12 mouse cellular contexts compared by ENCODE assay signal in the genomic region with DNA sequence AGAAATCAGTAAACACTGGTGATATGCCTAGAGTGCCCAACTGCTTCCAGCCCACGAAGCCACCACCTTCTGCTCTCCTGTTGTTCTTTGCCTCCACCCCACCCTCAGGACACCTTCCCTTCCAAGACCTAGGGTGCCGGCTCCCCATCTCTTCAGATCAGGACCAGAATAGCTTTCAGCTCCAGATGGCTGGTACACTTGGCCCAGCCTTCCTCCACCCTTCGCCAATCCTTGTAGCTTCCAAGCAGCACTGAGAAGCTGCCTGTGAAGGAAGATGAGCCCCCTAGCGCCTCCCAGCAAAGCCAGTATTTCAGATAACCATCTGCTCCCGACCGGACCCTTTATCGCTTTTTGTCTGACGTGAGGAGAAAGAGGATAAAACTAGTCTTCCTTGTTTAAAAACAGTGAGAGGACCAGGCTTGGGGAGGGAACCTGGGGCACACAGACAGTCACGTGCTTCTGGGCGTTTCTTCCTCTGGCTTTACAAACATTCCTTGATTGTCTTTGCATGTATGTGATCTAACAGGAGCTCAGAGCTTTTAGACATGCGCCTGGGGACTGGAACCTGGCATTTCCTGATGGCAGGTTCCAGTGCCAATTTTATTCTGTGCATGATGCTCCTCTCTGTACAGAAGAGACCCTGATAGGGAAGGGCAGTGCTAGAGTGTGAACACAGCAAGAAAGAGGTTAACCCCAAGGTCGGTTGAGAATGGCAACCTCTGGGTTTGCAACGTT.
DNase-seq lines count a peak whose midpoint lies in the region; ATAC-seq and TF ChIP-seq lines count a peak whose summit lies in the region.
"Had no signal": no experiment of that assay in that cellular context is flagged by ENCODE, and none has a peak within 500 bp of the region (broad histone marks: within the 10 kb centered on the region; RNA-seq: fewer than 3 reads in every experiment).

No protein-coding gene starts in this region.

- TF ChIP-seq CTCF in midbrain, postnatal 0 days (IDR thresholded peaks at IDR 0.05), result no peak

- no peaks in the 10 kb centered on the region for H3K9me3 ChIP-seq in midbrain, embryonic 10.5 days (replicated peaks)
- H3K9me3 ChIP-seq in midbrain, postnatal 0 days (ENCODE audit: low read length), result no peaks in the 10 kb centered on the region
- H3K9me3 ChIP-seq: G1E; limb, embryonic 12.5 days had no signal

- 80% methylated on average over 13 of the region's 13 CpGs for WGBS in midbrain, embryonic 10.5 days
- WGBS in midbrain, postnatal 0 days, result 74% methylated on average over 13 of the region's 13 CpGs

- intact Hi-C loops in left cerebral cortex, postnatal 36 days (cut with DNase I), result loop anchor here (5.0 kb wide), 1 partner anchor 118 kb away; no protein-coding TSS in a partner anchor

- DNase-seq in midbrain, embryonic 10.5 days (ENCODE audit: low spot score), result no peak
- no peak for DNase-seq in midbrain, postnatal 0 days (ENCODE audit: low spot score)
- DNase-seq in cerebellum, adult 9-11 months, result peak; percentile 95
- DNase-seq in left cerebral cortex, postnatal 36 days (ENCODE audit: low spot score in 2 of 2), result peak; percentile 41 to 79
- no peak for DNase-seq in spleen, postnatal 4 days (ENCODE audit: low spot score in 2 of 2)
- DNase-seq in liver, result no peak
- DNase-seq: adrenal gland, postnatal 14 days; kidney, adult 9 months; spleen, adult 18-20 months had no signal

- no peaks in the 10 kb centered on the region for H3K27me3 ChIP-seq in midbrain, embryonic 10.5 days (ENCODE audit: low read depth, poor library complexity, severe bottlenecking)
- H3K27me3 ChIP-seq in midbrain, postnatal 0 days (ENCODE audit: insufficient read depth, low read length), result no peaks in the 10 kb centered on the region
- H3K27me3 ChIP-seq: limb, embryonic 12.5 days had no signal

- no peak overlapping the region for H3K4me3 ChIP-seq in midbrain, embryonic 10.5 days
- no peak overlapping the region for H3K4me3 ChIP-seq in midbrain, postnatal 0 days (ENCODE audit: low read depth, low read length)
- H3K4me3 ChIP-seq: limb, embryonic 12.5 days had no signal

- 0 out of 2 replicates have a peak overlapping the region, but pooled peaks have one; percentile 47 for H3K27ac ChIP-seq in midbrain, embryonic 10.5 days (replicated peaks)
- no peak overlapping the region for H3K27ac ChIP-seq in midbrain, postnatal 0 days (ENCODE audit: low read depth, low read length)
- H3K27ac ChIP-seq: limb, embryonic 12.5 days had no signal

- no peak overlapping the region for H3K9ac ChIP-seq in midbrain, postnatal 0 days (replicated peaks; ENCODE audit: low read length, poor library complexity, severe bottlenecking)
- H3K9ac ChIP-seq: limb, embryonic 12.5 days had no signal

- H3K36me3 ChIP-seq in midbrain, embryonic 10.5 days, result no peaks in the 10 kb centered on the region
- H3K36me3 ChIP-seq in midbrain, postnatal 0 days (ENCODE audit: insufficient read depth, low read length), result no peaks in the 10 kb centered on the region
- H3K36me3 ChIP-seq: G1E; limb, embryonic 12.5 days had no signal

- no peak for ATAC-seq in midbrain, postnatal 0 days (ENCODE audit: low FRiP score)
- no peak for ATAC-seq in activated CD4-positive, CD25-positive, alpha-beta regulatory T cell, adult 4 months

- H3K4me1 ChIP-seq in midbrain, embryonic 10.5 days, result peaks cover 34% of the 10 kb centered on the region
- 0 out of 2 replicates have a peak, but pooled peaks cover 3% of the 10 kb centered on the region for H3K4me1 ChIP-seq in midbrain, postnatal 0 days (ENCODE audit: insufficient read depth, low read length)

- H3K4me2 ChIP-seq in midbrain, postnatal 0 days (ENCODE audit: low read depth, low read length, poor library complexity, severe bottlenecking), result no peak overlapping the region
- H3K4me2 ChIP-seq: limb, embryonic 12.5 days had no signal

Comparison
In these comparisons a context has a peak if more than half of its experiments do, and no peak if none do; other contexts are left out.
1. DNase-seq: peak in cerebellum, adult 9-11 months (single experiment) and left cerebral cortex, postnatal 36 days (2 of 2); none in midbrain, embryonic 10.5 days (single experiment), midbrain, postnatal 0 days (single experiment), spleen, postnatal 4 days (0 of 2) and liver (single experiment).